Mouse (Mus musculus) left cerebral cortex, postnatal 10 days (tissue): ENCODE results near the gene Neurod2. TPM values are rescaled to one million over a fixed set of nuclear protein-coding genes. Genes with fewer than 3 reads are reported as not detected.

Source experiments
- DNase-seq, 2 experiments: peaks; one replicate each; pipeline ENCODE4 v3.0.0; 2021 to 2022; ENCODE audit warnings: low spot score in 2 of 2, mixed read lengths in 1 of 2; ENCODE audit errors: extremely low spot score in 1 of 2
- intact Hi-C: fragments of 180-260 bp; cut with DNase I; formaldehyde crosslinking; loops from one replicate; pipeline ENCODE4 v1.15.1; 2025
- total RNA-seq, 2 experiments: library from RNA; stranded (reverse); gene quantifications; 2 replicates each; pipeline ENCODE4 v1.2.3; 2021

Gene Neurod2
- total RNA-seq, 2 experiments from 2014 or later = 63.4 to 67.0 TPM

- intact Hi-C loops = no loop called here
- no peak for DNase-seq
Observed at GRCm38 (mm10) chr11:98356625-98357394, 27.4 kb upstream of the Neurod2 start.

GRCm38 (mm10) chr11:98355732-98356299 lies 26.4 kb upstream of the Neurod2 start:
- DNase-seq = no peak
- intact Hi-C loops = no loop called here

- no peak for DNase-seq
- intact Hi-C loops = no loop called here
Observed at GRCm38 (mm10) chr11:98354445-98354844, 25.0 kb upstream of the Neurod2 start.

- intact Hi-C loops = no loop called here
- DNase-seq = no peak
Observed at GRCm38 (mm10) chr11:98353651-98354211, 24.3 kb upstream of the Neurod2 start.

GRCm38 (mm10) chr11:98352272-98352990 lies 23.0 kb upstream of the Neurod2 start:
- DNase-seq = no peak
- intact Hi-C loops = no loop called here

GRCm38 (mm10) chr11:98349308-98349707 lies 19.9 kb upstream of the Neurod2 start:
- no peak for DNase-seq
- intact Hi-C loops = loop anchor here (5.0 kb wide), 1 partner anchor 88 kb away; the partner anchor contains the start of gene Mien1

- DNase-seq = peak; percentile 72 to 83
- intact Hi-C loops = loop anchor here (5.0 kb wide), 1 partner anchor 89 kb away; the partner anchor contains the start of gene Mien1
Observed at GRCm38 (mm10) chr11:98348083-98348961, 18.9 kb upstream of the Neurod2 start, which contains the start of gene Ppp1r1b. Gene Ppp1r1b, plus strand, starts transcription at chr11:98348404.

- no peak for DNase-seq
- intact Hi-C loops = loop anchor here (5.0 kb wide), 1 partner anchor 90 kb away; the partner anchor contains the start of gene Mien1
Observed at GRCm38 (mm10) chr11:98347385-98348082, 18.1 kb upstream of the Neurod2 start.

- intact Hi-C loops = loop anchor here (5.0 kb wide), 1 partner anchor 91 kb away; the partner anchor contains the start of gene Mien1
- no peak for DNase-seq
Observed at GRCm38 (mm10) chr11:98346168-98346567, 16.7 kb upstream of the Neurod2 start.

GRCm38 (mm10) chr11:98345253-98345652 lies 15.8 kb upstream of the Neurod2 start:
- DNase-seq = peak in 1 of 2 experiments; percentile 84
- intact Hi-C loops = loop anchor here (5.0 kb wide), 1 partner anchor 92 kb away; the partner anchor contains the start of gene Mien1

GRCm38 (mm10) chr11:98342000-98342945 lies 12.8 kb upstream of the Neurod2 start:
- intact Hi-C loops = loop anchor here (1.0 to 5.0 kb wide), 3 partner anchors 47 to 115 kb away; no protein-coding TSS in a partner anchor
- DNase-seq = peak; percentile 88 to 92

- intact Hi-C loops = loop anchor here (5.0 kb wide), 1 partner anchor 116 kb away; no protein-coding TSS in a partner anchor
- DNase-seq = no peak
Observed at GRCm38 (mm10) chr11:98341174-98341573, 11.7 kb upstream of the Neurod2 start.

- intact Hi-C loops = loop anchor here (5.0 kb wide), 1 partner anchor 117 kb away; no protein-coding TSS in a partner anchor
- DNase-seq = no peak
Observed at GRCm38 (mm10) chr11:98340597-98340996, 11.1 kb upstream of the Neurod2 start.

- peak in 1 of 2 experiments; percentile 50 for DNase-seq
- intact Hi-C loops = loop anchor here (5.0 kb wide), 1 partner anchor 118 kb away; no protein-coding TSS in a partner anchor
Observed at GRCm38 (mm10) chr11:98339679-98340287, 10.3 kb upstream of the Neurod2 start.

GRCm38 (mm10) chr11:98339071-98339501 lies 9.6 kb upstream of the Neurod2 start:
- peak in 1 of 2 experiments; percentile 54 for DNase-seq
- intact Hi-C loops = no loop called here

- intact Hi-C loops = no loop called here
- DNase-seq = peak; percentile 68 to 81
Observed at GRCm38 (mm10) chr11:98338507-98338961, 9.1 kb upstream of the Neurod2 start.
